Mouse (Mus musculus): ENCODE measurements around the gene Trim58. TPM values are rescaled to one million over a fixed set of nuclear protein-coding genes. Genes with fewer than 3 reads are reported as not detected.

Gene Trim58
- polyA plus RNA-seq, 1 experiment from 2014 or later, result 0.09 TPM

GRCm38 (mm10) chr11:58613359-58613758, 26.9 kb upstream of the Trim58 start:
- Histone ChIP-seq H3K4me1 (replicated peaks; ENCODE audit: control insufficient read depth, insufficient read depth, low read length) (no peaks in the 10 kb centered on the region), H3K36me3 (ENCODE audit: control insufficient read depth, insufficient read depth) (no peaks in the 10 kb centered on the region), H3K9me3 (ENCODE audit: control insufficient read depth, low read length) (no peaks in the 10 kb centered on the region), H3K4me2 (ENCODE audit: low read length) (no peak overlapping the region), H3K27ac (ENCODE audit: low read length) (no peak overlapping the region), H3K27me3 (replicated peaks; ENCODE audit: control insufficient read depth, insufficient read depth, low read length) (no peaks in the 10 kb centered on the region), H3K9ac (replicated peaks; ENCODE audit: low read depth, low read length) (no peak overlapping the region), H3K4me3 (replicated peaks; ENCODE audit: low read length) (no peak overlapping the region)
- WGBS, result 82% methylated on average over 3 of the region's 3 CpGs
- no peak for ATAC-seq

- no peaks in the 10 kb centered on the region for H3K27me3 ChIP-seq (replicated peaks; ENCODE audit: control insufficient read depth, insufficient read depth, low read length)
- no peak overlapping the region for H3K9ac ChIP-seq (replicated peaks; ENCODE audit: low read depth, low read length)
- ATAC-seq, result no peak
- no peak overlapping the region for H3K4me3 ChIP-seq (replicated peaks; ENCODE audit: low read length)
- no peaks in the 10 kb centered on the region for H3K4me1 ChIP-seq (replicated peaks; ENCODE audit: control insufficient read depth, insufficient read depth, low read length)
- no peak overlapping the region for H3K27ac ChIP-seq (ENCODE audit: low read length)
- no peaks in the 10 kb centered on the region for H3K36me3 ChIP-seq (ENCODE audit: control insufficient read depth, insufficient read depth)
- H3K4me2 ChIP-seq (ENCODE audit: low read length), result no peak overlapping the region
- H3K9me3 ChIP-seq (ENCODE audit: control insufficient read depth, low read length), result no peaks in the 10 kb centered on the region
These were observed 25.7 kb upstream of the Trim58 start for GRCm38 (mm10) chr11:58614526-58614925.

GRCm38 (mm10) chr11:58615975-58616374, 24.3 kb upstream of the Trim58 start, which contains the start of gene 2210407C18Rik:
Gene 2210407C18Rik, minus strand, starts transcription at chr11:58616075.
- no peaks in the 10 kb centered on the region for H3K9me3 ChIP-seq (ENCODE audit: control insufficient read depth, low read length)
- no peak within 1 kb of the TSS for H3K4me2 ChIP-seq (ENCODE audit: low read length)
- no peak within 1 kb of the TSS for H3K9ac ChIP-seq (replicated peaks; ENCODE audit: low read depth, low read length)
- no peaks in the 10 kb centered on the region for H3K36me3 ChIP-seq (ENCODE audit: control insufficient read depth, insufficient read depth)
- no peak within 1 kb of the TSS for H3K27ac ChIP-seq (ENCODE audit: low read length)
- ATAC-seq, result no peak
- WGBS, result 84% methylated on average over 4 of the region's 4 CpGs
- no peaks in the 10 kb centered on the region for H3K27me3 ChIP-seq (replicated peaks; ENCODE audit: control insufficient read depth, insufficient read depth, low read length)
- no peak within 1 kb of the TSS for H3K4me3 ChIP-seq (replicated peaks; ENCODE audit: low read length)
- no peaks in the 10 kb centered on the region for H3K4me1 ChIP-seq (replicated peaks; ENCODE audit: control insufficient read depth, insufficient read depth, low read length)

- Histone ChIP-seq H3K36me3 (ENCODE audit: control insufficient read depth, insufficient read depth) (no peaks in the 10 kb centered on the region), H3K4me3 (replicated peaks; ENCODE audit: low read length) (no peak overlapping the region), H3K4me1 (replicated peaks; ENCODE audit: control insufficient read depth, insufficient read depth, low read length) (no peaks in the 10 kb centered on the region), H3K9ac (replicated peaks; ENCODE audit: low read depth, low read length) (no peak overlapping the region), H3K27ac (ENCODE audit: low read length) (no peak overlapping the region), H3K27me3 (replicated peaks; ENCODE audit: control insufficient read depth, insufficient read depth, low read length) (no peaks in the 10 kb centered on the region), H3K4me2 (ENCODE audit: low read length) (no peak overlapping the region), H3K9me3 (ENCODE audit: control insufficient read depth, low read length) (no peaks in the 10 kb centered on the region)
- 58% methylated on average over 3 of the region's 3 CpGs for WGBS
- no peak for ATAC-seq
These were observed 21.9 kb upstream of the Trim58 start for GRCm38 (mm10) chr11:58618369-58618768.

GRCm38 (mm10) chr11:58618793-58619192, 21.5 kb upstream of the Trim58 start:
- no peak for ATAC-seq
- H3K27me3 ChIP-seq (replicated peaks; ENCODE audit: control insufficient read depth, insufficient read depth, low read length), result no peaks in the 10 kb centered on the region
- H3K4me1 ChIP-seq (replicated peaks; ENCODE audit: control insufficient read depth, insufficient read depth, low read length), result no peaks in the 10 kb centered on the region
- no peak overlapping the region for H3K9ac ChIP-seq (replicated peaks; ENCODE audit: low read depth, low read length)
- no peaks in the 10 kb centered on the region for H3K9me3 ChIP-seq (ENCODE audit: control insufficient read depth, low read length)
- H3K4me2 ChIP-seq (ENCODE audit: low read length), result no peak overlapping the region
- H3K36me3 ChIP-seq (ENCODE audit: control insufficient read depth, insufficient read depth), result no peaks in the 10 kb centered on the region
- H3K4me3 ChIP-seq (replicated peaks; ENCODE audit: low read length), result no peak overlapping the region
- no peak overlapping the region for H3K27ac ChIP-seq (ENCODE audit: low read length)
- WGBS, result 53% methylated on average over 6 of the region's 6 CpGs

- no peaks in the 10 kb centered on the region for H3K4me1 ChIP-seq (replicated peaks; ENCODE audit: control insufficient read depth, insufficient read depth, low read length)
- no peak overlapping the region for H3K4me2 ChIP-seq (ENCODE audit: low read length)
- no peaks in the 10 kb centered on the region for H3K27me3 ChIP-seq (replicated peaks; ENCODE audit: control insufficient read depth, insufficient read depth, low read length)
- H3K4me3 ChIP-seq (replicated peaks; ENCODE audit: low read length), result no peak overlapping the region
- H3K27ac ChIP-seq (ENCODE audit: low read length), result no peak overlapping the region
- no peaks in the 10 kb centered on the region for H3K9me3 ChIP-seq (ENCODE audit: control insufficient read depth, low read length)
- no peak overlapping the region for H3K9ac ChIP-seq (replicated peaks; ENCODE audit: low read depth, low read length)
- ATAC-seq, result no peak
- WGBS, result 36% methylated on average over 4 of the region's 4 CpGs
- no peaks in the 10 kb centered on the region for H3K36me3 ChIP-seq (ENCODE audit: control insufficient read depth, insufficient read depth)
These were observed 14.1 kb upstream of the Trim58 start for GRCm38 (mm10) chr11:58626146-58626545.

- H3K36me3 ChIP-seq (ENCODE audit: control insufficient read depth, insufficient read depth), result no peaks in the 10 kb centered on the region
- no peak within 1 kb of the TSS for H3K9ac ChIP-seq (replicated peaks; ENCODE audit: low read depth, low read length)
- ATAC-seq, result no peak
- WGBS, result 81% methylated on average over 5 of the region's 5 CpGs
- H3K4me1 ChIP-seq (replicated peaks; ENCODE audit: control insufficient read depth, insufficient read depth, low read length), result no peaks in the 10 kb centered on the region
- no peak within 1 kb of the TSS for H3K27ac ChIP-seq (ENCODE audit: low read length)
- no peaks in the 10 kb centered on the region for H3K9me3 ChIP-seq (ENCODE audit: control insufficient read depth, low read length)
- H3K4me2 ChIP-seq (ENCODE audit: low read length), result no peak within 1 kb of the TSS
- H3K4me3 ChIP-seq (replicated peaks; ENCODE audit: low read length), result no peak within 1 kb of the TSS
- H3K27me3 ChIP-seq (replicated peaks; ENCODE audit: control insufficient read depth, insufficient read depth, low read length), result no peaks in the 10 kb centered on the region
These were observed 9.9 kb upstream of the Trim58 start, which contains the start of gene Olfr323 for GRCm38 (mm10) chr11:58630401-58630800. Gene Olfr323, minus strand, starts transcription at chr11:58630501.

GRCm38 (mm10) chr11:58634878-58635277, 5.4 kb upstream of the Trim58 start:
- Histone ChIP-seq H3K4me3 (replicated peaks; ENCODE audit: low read length) (no peak overlapping the region), H3K27me3 (replicated peaks; ENCODE audit: control insufficient read depth, insufficient read depth, low read length) (no peaks in the 10 kb centered on the region), H3K36me3 (ENCODE audit: control insufficient read depth, insufficient read depth) (no peaks in the 10 kb centered on the region), H3K9me3 (ENCODE audit: control insufficient read depth, low read length) (no peaks in the 10 kb centered on the region), H3K27ac (ENCODE audit: low read length) (no peak overlapping the region), H3K4me2 (ENCODE audit: low read length) (no peak overlapping the region), H3K4me1 (replicated peaks; ENCODE audit: control insufficient read depth, insufficient read depth, low read length) (no peaks in the 10 kb centered on the region), H3K9ac (replicated peaks; ENCODE audit: low read depth, low read length) (no peak overlapping the region)
- no peak for ATAC-seq
- 63% methylated on average over 4 of the region's 4 CpGs for WGBS

GRCm38 (mm10) chr11:58636376-58636977, 3.8 kb upstream of the Trim58 start:
- Histone ChIP-seq H3K4me1 (replicated peaks; ENCODE audit: control insufficient read depth, insufficient read depth, low read length) (peaks cover 10% of the 10 kb centered on the region), H3K27me3 (replicated peaks; ENCODE audit: control insufficient read depth, insufficient read depth, low read length) (0 out of 2 replicates have a peak, but pooled peaks cover 2% of the 10 kb centered on the region), H3K9me3 (ENCODE audit: control insufficient read depth, low read length) (no peaks in the 10 kb centered on the region), H3K27ac (ENCODE audit: low read length) (no peak overlapping the region), H3K4me2 (ENCODE audit: low read length) (no peak overlapping the region), H3K36me3 (ENCODE audit: control insufficient read depth, insufficient read depth) (no peaks in the 10 kb centered on the region), H3K9ac (replicated peaks; ENCODE audit: low read depth, low read length) (no peak overlapping the region), H3K4me3 (replicated peaks; ENCODE audit: low read length) (no peak overlapping the region)
- 29% methylated on average over 4 of the region's 4 CpGs for WGBS
- peak; percentile 47; the same call in 1 of the 2 replicates for ATAC-seq
